Mouse (Mus musculus): ENCODE data around the gene Trim72. TPM values are rescaled to one million over a fixed set of nuclear protein-coding genes. Genes with fewer than 3 reads are reported as not detected.

Gene Trim72
- total and polyA plus RNA-seq, 3 experiments: 0.14 to 0.19 TPM; not detected in 1

GRCm38 (mm10) chr7:128045640-128046039, 41.9 kb downstream of the Trim72 start:
- no peak for DNase-seq (ENCODE audit: low read depth, low spot score)
- H3K27me3 ChIP-seq (ENCODE audit: control insufficient read depth in 1 of 2, insufficient read depth in 2 of 2, low read length in 2 of 2): no peaks in the 10 kb centered on the region
- no peaks in the 10 kb centered on the region for H3K9me3 ChIP-seq (replicated peaks; ENCODE audit: insufficient read depth, low read length)
- no peak for TF ChIP-seq HCFC1 (IDR thresholded peaks at IDR 0.05; ENCODE audit: low read depth, low read length)
- no peak for TF ChIP-seq SMC3 (IDR thresholded peaks at IDR 0.05; ENCODE audit: low read depth, low read length)
- no peak for TF ChIP-seq UBTF (IDR thresholded peaks at IDR 0.05; ENCODE audit: borderline replicate concordance, insufficient read depth, low read depth, low read length)
- 0 out of 2 replicates have a peak, but pooled peaks have one; percentile 5 for TF ChIP-seq TCF12 (IDR thresholded peaks at IDR 0.05; ENCODE audit: low read depth, low read length)
- TF ChIP-seq GATA1 (IDR thresholded peaks at IDR 0.05; ENCODE audit: low read depth, low read length): peak; percentile 53
- no peak for TF ChIP-seq GABPA (IDR thresholded peaks at IDR 0.05; ENCODE audit: low read depth, low read length)
- TF ChIP-seq MXI1 (IDR thresholded peaks at IDR 0.05; ENCODE audit: low read depth, low read length): no peak
- no peak for TF ChIP-seq POLR2A (IDR thresholded peaks at IDR 0.05; ENCODE audit: control insufficient read depth in 1 of 2, insufficient read depth in 1 of 2, low read depth in 1 of 2, low read length in 2 of 2, poor library complexity in 1 of 2)
- TF ChIP-seq ZNF384 (IDR thresholded peaks at IDR 0.05; ENCODE audit: low read depth, low read length): no peak
- TF ChIP-seq POLR2AphosphoS5 (IDR thresholded peaks at IDR 0.05; ENCODE audit: borderline replicate concordance, low read depth, low read length): no peak
- TF ChIP-seq MAFK (IDR thresholded peaks at IDR 0.05; ENCODE audit: borderline replicate concordance, low read depth, low read length): no peak
- TF ChIP-seq KAT2A (conservative IDR thresholded peaks at IDR 0.05; ENCODE audit: low read depth, low read length): no peak
- TF ChIP-seq MYB (IDR thresholded peaks at IDR 0.05; ENCODE audit: low read depth, low read length): no peak
- no peak for TF ChIP-seq CTCF (IDR thresholded peaks at IDR 0.05 in 2 of 3, conservative IDR thresholded peaks at IDR 0.05 in 1 of 3; ENCODE audit: control insufficient read depth in 1 of 3, insufficient read depth in 1 of 3, low read depth in 2 of 3, low read length in 3 of 3, poor library complexity in 1 of 3, severe bottlenecking in 1 of 3)
- no peak for TF ChIP-seq POLR2AphosphoS2 (IDR thresholded peaks at IDR 0.05; ENCODE audit: low read length)
- no peak for TF ChIP-seq MAZ (IDR thresholded peaks at IDR 0.05; ENCODE audit: low read depth, low read length)
- no peak for TF ChIP-seq CHD2 (IDR thresholded peaks at IDR 0.05; ENCODE audit: low read length)
- TF ChIP-seq MAX (IDR thresholded peaks at IDR 0.05; ENCODE audit: low read length): no peak
- TF ChIP-seq E2F4 (IDR thresholded peaks at IDR 0.05; ENCODE audit: borderline replicate concordance, low read depth, low read length): no peak
- TF ChIP-seq MYC (IDR thresholded peaks at IDR 0.05; ENCODE audit: low read depth, low read length): no peak
- no peak for TF ChIP-seq NRF1 (IDR thresholded peaks at IDR 0.05; ENCODE audit: insufficient read depth, low read depth, low read length, poor library complexity, severe bottlenecking)
- no peak for TF ChIP-seq BHLHE40 (IDR thresholded peaks at IDR 0.05; ENCODE audit: borderline replicate concordance, low read depth, low read length)
- no peak for TF ChIP-seq RAD21 (IDR thresholded peaks at IDR 0.05; ENCODE audit: low read depth, low read length)
- TF ChIP-seq USF2 (IDR thresholded peaks at IDR 0.05; ENCODE audit: borderline replicate concordance in 1 of 2, insufficient read depth in 1 of 2, low read depth in 1 of 2, low read length in 2 of 2): 0 out of 4 replicates have a peak, but pooled peaks of 1 of the 2 experiments have one; percentile 20
- TF ChIP-seq MEF2A (IDR thresholded peaks at IDR 0.05; ENCODE audit: extremely low read depth, insufficient replicate concordance, low read depth, low read length, poor library complexity, severe bottlenecking): 0 out of 2 replicates have a peak, but pooled peaks have one; percentile 44
- peak; percentile 83 for TF ChIP-seq ETS1 (IDR thresholded peaks at IDR 0.05; ENCODE audit: low read depth, low read length)
- TF ChIP-seq ZC3H11A (IDR thresholded peaks at IDR 0.05; ENCODE audit: low read depth, low read length): no peak
- no peak for TF ChIP-seq ZMIZ1 (IDR thresholded peaks at IDR 0.05; ENCODE audit: low read depth, low read length)
- peak; percentile 75; the same call in 1 of the 2 replicates for TF ChIP-seq USF1 (IDR thresholded peaks at IDR 0.05; ENCODE audit: low read depth, low read length)
- TF ChIP-seq CHD1 (IDR thresholded peaks at IDR 0.05; ENCODE audit: low read depth, low read length): no peak
- no peak for TF ChIP-seq ZKSCAN1 (IDR thresholded peaks at IDR 0.05; ENCODE audit: low read depth, low read length)
- no peak for TF ChIP-seq SIN3A (IDR thresholded peaks at IDR 0.05; ENCODE audit: low read length)
- TF ChIP-seq ELF1 (IDR thresholded peaks at IDR 0.05; ENCODE audit: low read depth, low read length): no peak
- TF ChIP-seq EP300 (IDR thresholded peaks at IDR 0.05; ENCODE audit: low read depth in 1 of 2, low read length in 2 of 2): peak; percentile 14 to 30; a peak in 1 of 4 replicates
- H3K9ac ChIP-seq (ENCODE audit: control insufficient read depth, low read depth, low read length, poor library complexity, severe bottlenecking): no peak overlapping the region
- no peak overlapping the region for H3K27ac ChIP-seq (ENCODE audit: control insufficient read depth, low read depth, low read length)
- peaks cover 33 to 42% of the 10 kb centered on the region in 2 experiments for H3K4me1 ChIP-seq (ENCODE audit: control insufficient read depth in 1 of 2, insufficient read depth in 2 of 2, low read length in 2 of 2)
- no peaks in the 10 kb centered on the region for H3K79me2 ChIP-seq (ENCODE audit: control insufficient read depth, insufficient read depth, low read length, poor library complexity)
- no peak overlapping the region for H3K4me3 ChIP-seq (ENCODE audit: control insufficient read depth in 1 of 2, insufficient read depth in 1 of 2, low read depth in 2 of 2, low read length in 2 of 2)
- peaks cover 0 to 38% of the 10 kb centered on the region in 2 experiments; a peak in 2 of 4 replicates for H3K36me3 ChIP-seq (ENCODE audit: control insufficient read depth in 1 of 2, insufficient read depth in 2 of 2, low read length in 2 of 2)

Measured in MEL (cell line).